Mouse (Mus musculus): ENCODE measurements around the gene Dnajb6.
"Not testable (repeated sequence)": the region's sequence is repeated elsewhere in the genome, so short reads cannot be mapped to it uniquely, and the experiment has no call there.

The Dnajb6 gene

DNA sequence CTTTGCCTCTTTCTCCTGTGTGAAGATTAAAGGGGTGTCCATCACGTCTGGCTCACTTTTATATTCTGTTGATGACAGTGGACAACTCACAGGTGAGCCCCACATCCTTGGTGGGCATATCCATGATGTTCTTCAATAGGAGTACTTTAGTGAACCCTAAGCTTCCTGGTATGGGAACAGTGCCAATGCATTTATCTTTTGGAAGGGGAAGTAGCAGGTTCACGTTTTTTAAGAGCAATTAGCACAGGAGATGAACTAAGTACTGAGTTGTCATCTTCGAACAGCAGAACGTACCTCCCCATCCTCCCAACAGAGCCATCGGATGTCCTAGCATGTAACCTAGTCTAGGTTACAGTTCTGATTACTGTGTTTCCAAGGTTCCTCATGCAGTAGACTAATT, 23.8 kb downstream of the Dnajb6 start:
- DNase-seq (ENCODE audit: low spot score in 2 of 2), result no peak

- DNase-seq (ENCODE audit: low spot score in 2 of 2), result no peak
Measured at GRCm38 (mm10) chr5:29770935-29771334, 35.4 kb downstream of the Dnajb6 start.

DNA sequence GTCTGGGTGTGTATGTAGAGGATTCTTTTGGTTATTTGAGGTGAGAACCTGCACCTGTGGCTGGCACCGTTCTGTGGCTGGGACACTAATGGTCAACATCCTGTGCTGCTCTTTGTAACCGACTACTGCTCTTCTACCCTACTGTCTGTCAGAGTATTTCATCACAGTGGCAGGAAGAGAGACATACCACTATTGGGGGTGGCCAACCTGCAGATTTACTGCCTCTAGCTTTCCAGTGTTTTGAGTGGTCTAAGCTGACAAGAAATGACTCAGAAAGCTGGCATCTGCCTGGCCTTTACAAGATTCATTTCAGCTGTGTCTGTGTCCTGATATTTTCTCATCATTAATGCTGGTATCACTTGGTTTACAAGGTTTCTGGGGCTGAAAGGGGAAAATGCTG, 36.5 kb downstream of the Dnajb6 start:
- DNase-seq (ENCODE audit: low spot score in 2 of 2), result peak in 1 of 2 experiments; percentile 10

GRCm38 (mm10) chr5:29772651-29773330, 37.3 kb downstream of the Dnajb6 start:
- no peak for DNase-seq (ENCODE audit: low spot score in 2 of 2)

DNA sequence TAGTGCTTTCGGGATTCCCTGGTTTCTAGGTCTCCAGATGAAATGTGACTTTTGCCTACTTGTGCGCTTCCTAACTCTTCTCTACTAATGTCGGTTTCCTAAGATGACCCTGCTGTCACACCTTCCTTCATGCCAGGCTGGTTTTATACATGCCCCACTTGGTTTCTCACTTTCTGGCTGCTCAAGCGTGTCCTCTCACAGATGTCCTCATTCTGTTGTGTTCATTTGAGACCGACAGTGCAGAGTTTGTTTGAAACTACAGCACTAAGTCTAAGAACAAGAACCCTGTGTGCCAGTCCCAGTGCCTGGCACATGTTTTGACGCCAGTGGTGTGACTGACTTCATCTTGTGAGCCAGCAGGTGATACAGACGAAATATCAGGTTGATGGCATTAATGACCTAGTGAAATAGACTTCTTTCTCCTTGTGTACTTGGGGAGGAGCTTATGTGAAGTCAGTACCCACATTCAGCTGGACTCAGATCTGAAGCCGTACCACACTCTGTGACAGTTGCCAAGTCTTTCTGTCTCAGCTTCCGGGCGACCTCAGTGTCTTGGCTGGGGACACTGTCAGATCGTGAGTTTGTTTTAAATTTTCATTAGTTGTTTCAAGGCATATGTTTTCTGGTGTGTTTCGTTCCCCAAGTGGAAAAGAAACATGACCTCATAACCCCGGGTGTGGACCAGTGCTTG, 38.1 kb downstream of the Dnajb6 start:
- DNase-seq (ENCODE audit: low spot score in 2 of 2), result no peak

DNA sequence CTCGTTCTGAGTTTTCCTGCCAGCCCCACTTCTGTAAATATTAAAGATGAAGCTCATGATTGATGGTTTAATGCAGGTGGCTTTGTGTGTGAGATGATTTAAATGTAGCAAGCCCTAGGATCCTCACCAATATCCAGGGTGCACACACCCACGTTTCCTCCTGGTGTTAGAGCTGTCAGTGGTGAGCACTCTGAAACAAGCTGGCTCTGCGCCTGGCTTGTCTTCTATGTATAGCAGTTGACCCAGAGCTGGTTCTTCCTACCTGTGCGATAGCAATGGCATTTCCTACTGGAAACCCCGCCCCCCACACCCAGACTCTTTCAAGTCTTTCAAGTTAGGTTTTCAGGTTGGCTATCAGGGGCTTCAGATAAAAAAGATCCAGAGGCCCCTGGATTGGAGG, 39.9 kb downstream of the Dnajb6 start:
- no peak for DNase-seq (ENCODE audit: low spot score in 2 of 2)

- DNase-seq (ENCODE audit: low spot score in 2 of 2), result no peak
Measured at GRCm38 (mm10) chr5:29778029-29778428, 42.5 kb downstream of the Dnajb6 start.

DNA sequence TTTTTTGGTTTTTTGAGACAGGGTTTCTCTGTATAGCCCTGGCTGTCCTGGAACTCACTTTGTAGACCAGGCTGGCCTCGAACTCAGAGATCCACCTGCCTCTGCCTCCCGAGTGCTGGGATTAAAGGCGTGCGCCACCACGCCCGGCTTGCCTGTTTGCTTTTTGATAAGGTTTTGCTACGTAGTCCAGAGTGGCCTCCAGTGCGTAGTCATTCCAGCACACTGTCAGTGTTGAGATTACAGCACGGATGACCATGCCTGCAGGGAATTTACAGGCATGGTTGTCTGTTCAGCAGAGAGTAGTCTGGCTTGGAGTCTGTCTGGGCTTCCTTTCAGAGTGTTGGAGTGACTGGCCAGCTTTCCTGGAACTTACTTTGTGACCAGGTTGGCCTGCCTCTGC, 44.2 kb downstream of the Dnajb6 start:
- DNase-seq (ENCODE audit: low spot score in 2 of 2), result not testable (repeated sequence)

DNA sequence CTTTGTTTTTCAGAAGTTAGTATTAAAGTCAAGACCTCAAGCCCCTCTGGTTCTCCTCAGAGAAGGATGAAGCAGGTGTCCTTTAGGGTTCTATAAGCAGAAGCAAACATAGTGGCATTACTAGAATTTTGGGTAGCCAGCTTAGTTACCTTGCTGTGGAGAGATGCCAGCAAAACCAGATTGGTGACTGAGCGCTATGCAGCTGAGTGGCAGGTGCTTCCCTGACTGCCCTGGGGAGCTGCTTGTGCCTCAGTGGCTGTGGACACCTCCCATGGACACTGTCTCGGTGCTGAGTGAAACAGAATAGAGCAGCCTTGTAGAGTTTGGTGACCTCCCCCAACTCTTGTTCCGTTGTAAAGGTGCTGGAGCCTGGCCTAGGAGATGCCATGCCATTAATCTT, 46.8 kb downstream of the Dnajb6 start:
- DNase-seq (ENCODE audit: low spot score in 2 of 2), result no peak

GRCm38 (mm10) chr5:29784906-29785305, 49.4 kb downstream of the Dnajb6 start:
- not testable (repeated sequence) for DNase-seq (ENCODE audit: low spot score in 2 of 2)

DNA sequence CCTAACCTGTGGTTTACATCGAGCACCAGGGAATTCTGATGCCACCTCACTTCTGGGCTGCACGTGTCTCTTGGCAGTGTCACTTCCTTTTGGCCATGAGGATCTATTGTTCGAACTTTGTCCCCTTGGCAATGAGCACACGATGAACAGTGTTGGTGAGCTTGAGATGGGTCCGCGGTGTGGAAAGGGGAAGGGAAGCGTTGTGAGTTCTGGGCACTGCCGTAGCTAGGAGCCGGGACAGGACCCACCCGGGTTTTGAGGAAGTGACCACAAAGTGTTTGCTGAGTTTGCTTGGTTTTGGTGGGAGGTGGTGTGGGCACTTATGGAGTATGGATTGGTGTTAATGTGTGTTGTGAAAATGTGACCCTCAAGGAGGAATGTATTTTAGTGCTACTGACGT, 50.5 kb downstream of the Dnajb6 start:
- DNase-seq (ENCODE audit: low spot score in 2 of 2), result not testable (repeated sequence)

DNA sequence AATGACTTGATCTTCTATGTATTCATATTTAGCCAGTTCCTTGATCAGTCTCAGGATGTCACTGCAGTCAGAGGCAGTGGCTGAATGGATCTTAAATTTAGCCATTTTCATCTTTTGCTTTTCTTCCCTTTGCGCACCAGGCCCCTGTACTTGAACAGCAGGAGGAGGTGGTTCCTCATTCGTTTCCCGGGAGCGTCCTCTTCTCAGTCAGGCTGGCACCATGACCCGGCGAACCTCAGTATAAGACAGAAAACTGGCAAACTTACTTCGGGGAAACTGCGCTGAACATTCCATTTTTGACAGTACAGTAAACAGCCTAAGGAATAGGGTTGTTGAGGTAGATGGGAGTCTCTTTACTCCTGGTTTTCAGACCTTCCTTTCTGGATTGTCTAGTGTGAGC, 59.4 kb downstream of the Dnajb6 start:
- not testable (repeated sequence) for DNase-seq (ENCODE audit: low spot score in 2 of 2)

DNA sequence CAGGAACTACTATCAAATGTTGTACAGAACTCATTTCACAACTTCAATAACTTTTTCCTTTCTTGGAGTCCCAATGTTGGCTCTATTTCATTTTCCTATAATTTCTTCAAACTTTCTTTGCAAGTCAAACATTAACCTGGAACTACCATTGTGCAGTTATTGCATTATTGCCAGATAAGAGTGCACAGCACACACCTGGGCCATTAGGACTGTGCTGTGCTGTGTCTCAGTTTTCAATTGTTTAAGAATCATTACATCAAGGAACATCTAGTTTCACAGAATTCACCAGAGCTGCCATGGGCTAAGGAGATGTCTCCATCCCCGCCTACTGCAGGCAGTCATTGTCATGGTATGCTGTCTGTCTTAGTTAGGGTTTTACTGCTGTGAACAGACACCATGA, 73.5 kb downstream of the Dnajb6 start:
- no peak for DNase-seq (ENCODE audit: low spot score in 2 of 2)

DNA sequence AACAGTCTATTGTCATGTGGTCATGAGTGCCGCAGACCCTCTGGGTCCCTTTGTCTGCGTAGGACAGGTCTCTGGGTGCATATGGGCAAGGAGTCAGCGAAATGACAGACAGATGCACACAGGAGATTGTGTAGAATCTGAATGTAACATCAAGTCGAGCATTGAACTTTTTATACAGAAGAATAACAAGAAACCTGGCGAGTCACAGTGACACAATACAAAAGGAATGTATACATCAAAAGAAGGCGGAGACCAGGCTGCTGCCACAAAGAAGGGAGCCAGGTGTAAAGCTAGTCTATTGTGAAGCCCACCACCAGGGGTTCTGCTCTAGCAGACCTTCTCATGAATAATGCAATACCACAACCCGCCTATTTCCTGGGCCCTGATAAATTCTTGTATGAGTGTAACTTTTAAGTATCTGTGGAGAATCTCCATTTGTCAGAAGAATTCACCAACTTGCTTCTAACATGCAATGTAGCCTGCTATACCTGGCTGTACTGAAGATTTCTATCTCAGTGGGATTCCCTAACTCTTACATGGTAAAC, 76.0 kb downstream of the Dnajb6 start:
- DNase-seq (ENCODE audit: low spot score in 2 of 2), result not testable (repeated sequence)

DNA sequence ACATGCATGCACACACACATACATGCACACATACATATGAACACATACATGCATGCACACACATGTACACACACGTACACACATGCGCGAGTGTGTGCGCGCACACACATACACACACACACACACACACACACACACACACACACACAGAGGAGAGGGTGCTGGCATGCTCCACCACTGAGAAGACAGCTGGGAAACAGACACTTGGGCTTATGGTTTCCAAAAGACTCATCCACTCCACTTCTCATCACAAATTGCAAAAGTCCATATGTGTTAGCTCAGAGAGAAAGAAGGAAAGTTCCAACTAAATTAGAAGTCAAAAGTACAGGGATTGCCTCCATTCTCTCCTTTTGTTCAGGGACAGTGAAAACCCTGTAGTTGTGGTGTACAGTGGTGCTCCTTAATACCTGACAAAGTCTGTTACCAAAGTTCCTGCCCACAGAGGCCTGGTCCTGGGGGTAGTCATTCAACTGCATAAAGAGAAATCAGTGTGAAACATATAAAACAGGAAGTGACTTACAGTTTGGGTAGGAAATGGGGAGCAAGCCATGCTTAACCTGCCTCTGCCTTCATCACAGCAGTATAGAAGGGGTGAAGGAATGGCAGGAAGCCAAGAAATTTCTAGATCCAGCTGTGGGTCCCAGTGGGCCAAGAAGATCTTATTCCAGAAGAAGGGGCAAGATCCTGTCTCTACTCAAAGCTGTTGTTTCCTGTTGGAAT, 81.2 kb downstream of the Dnajb6 start:
- no peak for DNase-seq (ENCODE audit: low spot score in 2 of 2)

DNA sequence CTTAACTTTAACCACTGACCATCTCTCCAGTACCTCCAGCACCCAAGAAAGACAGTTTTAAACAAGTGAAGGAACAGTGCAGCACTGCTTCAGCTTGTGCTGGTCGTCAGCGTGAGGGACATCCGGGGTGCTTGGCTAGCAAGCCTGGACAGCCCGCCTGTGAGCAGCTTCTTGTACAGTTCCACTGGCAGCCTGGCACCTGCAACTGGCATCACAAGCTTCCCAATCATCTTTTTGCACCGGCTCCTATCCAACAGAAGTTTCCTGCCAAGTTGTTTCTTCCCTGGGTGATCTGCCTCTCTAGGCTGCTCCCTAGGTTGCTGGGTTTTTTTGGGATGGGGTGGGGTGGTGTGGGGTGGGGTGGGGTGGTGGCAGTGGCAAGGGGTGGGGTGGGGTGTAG, 81.9 kb downstream of the Dnajb6 start:
- DNase-seq (ENCODE audit: low spot score in 2 of 2), result no peak

DNA sequence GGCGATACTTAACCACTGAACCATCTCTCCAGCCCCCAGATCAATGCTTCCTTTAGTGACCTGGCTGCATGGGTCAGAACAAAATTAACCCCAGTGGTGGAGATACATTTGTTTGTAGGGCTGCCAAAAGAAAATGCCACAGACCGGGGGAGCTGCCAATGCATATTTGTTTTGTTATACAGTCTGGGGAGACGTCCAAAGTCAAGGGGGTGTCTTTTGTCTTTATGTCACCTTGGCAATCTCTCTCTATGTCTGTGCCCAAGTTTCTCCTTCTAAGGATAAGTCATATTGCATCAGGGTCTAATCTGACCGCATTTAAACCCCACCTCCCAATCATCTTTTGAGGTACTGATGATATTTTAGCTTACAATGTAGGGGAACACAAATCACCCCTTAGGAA, 82.8 kb downstream of the Dnajb6 start:
- DNase-seq (ENCODE audit: low spot score in 2 of 2), result no peak

- peak in 1 of 2 experiments; percentile 15 for DNase-seq (ENCODE audit: low spot score in 2 of 2)
Measured at GRCm38 (mm10) chr5:29824796-29825195, 89.3 kb downstream of the Dnajb6 start.

DNA sequence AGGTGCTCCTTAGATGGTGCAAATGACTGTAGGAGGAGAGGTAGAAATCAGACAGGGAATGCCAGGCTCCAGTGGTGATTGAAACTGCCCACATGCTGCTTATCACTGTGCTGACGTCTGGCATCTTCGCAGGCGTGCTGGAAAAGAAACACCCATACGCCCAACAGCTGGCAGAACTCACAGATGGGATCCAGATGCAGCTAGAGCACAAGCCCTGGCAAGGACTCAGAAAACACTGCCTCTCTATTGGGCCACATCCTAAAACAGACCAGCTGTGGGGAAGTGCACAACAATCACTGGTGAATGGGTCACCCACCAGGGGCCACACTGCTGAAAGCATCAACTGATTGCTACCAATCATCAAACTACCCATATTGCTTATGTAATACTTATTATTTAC, 91.3 kb downstream of the Dnajb6 start:
- no peak for DNase-seq (ENCODE audit: low spot score in 2 of 2)

DNA sequence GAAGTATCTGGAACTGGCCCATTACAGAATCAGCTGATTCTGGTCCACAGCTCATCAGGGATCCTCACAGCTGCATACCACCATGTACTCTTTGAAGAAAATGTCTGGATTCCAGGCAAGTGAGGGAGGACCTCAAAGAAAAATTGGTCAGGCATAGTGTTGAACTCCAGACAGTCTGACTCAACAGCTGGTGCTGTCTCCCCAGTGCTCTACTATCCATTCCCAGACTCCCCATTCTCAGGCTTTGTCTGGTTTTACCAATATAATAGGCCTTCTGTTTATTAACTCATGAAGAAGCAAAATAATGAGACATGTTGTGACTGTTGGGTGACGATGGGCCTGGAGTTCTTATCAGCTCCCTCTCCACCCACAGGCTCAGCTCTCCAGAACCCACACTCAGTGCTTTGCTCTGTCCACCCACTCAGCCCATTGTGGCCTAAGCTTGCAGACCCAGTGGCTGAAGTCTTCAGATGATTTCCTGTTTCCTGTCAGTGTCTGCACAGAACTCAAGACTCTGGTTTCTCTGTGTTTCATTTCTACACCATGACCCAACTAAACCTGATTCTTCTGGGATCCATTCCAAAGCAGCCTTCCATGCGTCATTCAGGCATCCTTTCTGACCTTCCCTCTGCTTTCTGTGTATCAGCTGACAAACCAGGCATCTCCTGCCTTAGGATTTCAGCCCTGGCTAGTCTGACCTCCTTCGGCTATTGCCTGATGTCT, 107.1 kb downstream of the Dnajb6 start:
- DNase-seq (ENCODE audit: low spot score in 2 of 2), result no peak

DNA sequence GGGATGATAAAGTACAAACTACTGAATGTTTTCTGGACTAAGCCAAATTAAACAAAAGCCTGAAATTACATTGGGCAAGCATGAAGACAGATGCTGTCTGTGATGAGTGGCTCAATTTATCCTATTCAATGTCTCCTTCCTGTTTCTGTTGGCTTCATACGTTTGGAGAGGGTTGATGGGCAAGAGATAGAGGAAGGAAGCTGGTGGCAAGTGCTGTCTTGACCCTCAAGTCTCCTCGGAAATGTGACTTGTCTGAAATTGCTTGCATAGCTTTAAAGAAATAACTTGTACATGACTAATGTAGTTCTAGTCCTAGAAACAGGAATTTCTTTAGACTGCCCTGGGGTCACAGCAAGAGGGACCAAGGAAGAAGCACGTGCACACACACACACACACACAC, 109.5 kb downstream of the Dnajb6 start:
- no peak for DNase-seq (ENCODE audit: low spot score in 2 of 2)

DNA sequence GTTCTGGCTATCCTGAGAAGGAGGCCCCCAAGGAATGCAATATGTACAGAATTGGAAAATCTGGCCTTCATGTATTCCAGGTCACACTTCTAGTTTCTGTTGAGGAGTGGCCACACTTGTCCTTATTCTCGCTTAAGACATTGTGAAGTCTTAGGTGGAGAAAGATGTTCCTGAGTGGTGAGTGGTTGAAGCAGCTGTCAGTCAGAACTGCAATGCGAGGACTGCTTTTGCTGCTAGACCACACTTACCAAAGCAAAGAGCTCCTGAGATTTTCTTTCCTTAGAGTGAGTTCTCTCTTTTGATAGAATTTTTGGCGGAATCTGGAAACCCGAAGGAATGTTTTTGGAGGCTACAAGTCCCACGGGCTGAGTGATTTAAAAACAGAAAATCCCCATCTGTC, 112.0 kb downstream of the Dnajb6 start:
- no peak for DNase-seq (ENCODE audit: low spot score in 2 of 2)
